ENCODE assay signal across 8 mouse cellular contexts in genomic region chr8:121619401-121619995, GRCm38 (mm10). TPM values are rescaled to one million over a fixed set of nuclear protein-coding genes. Genes with fewer than 3 reads are reported as not detected.
DNase-seq lines count a peak whose midpoint lies in the region; ATAC-seq and TF ChIP-seq lines count a peak whose summit lies in the region.

No protein-coding gene starts in this region.

- no peaks in the 10 kb centered on the region for H3K9me3 ChIP-seq in heart, postnatal 0 days (replicated peaks; ENCODE audit: control insufficient read depth, low read length)
- H3K9me3 ChIP-seq in midbrain, embryonic 14.5 days (ENCODE audit: control insufficient read depth, low read length): no peaks in the 10 kb centered on the region

- TF ChIP-seq CTCF in heart, postnatal 0 days (IDR thresholded peaks at IDR 0.05; ENCODE audit: low read depth): no peak

- H3K9ac ChIP-seq in heart, postnatal 0 days (replicated peaks; ENCODE audit: low read depth, low read length): no peak overlapping the region
- no peak overlapping the region for H3K9ac ChIP-seq in midbrain, embryonic 14.5 days (replicated peaks; ENCODE audit: low read length)

- H3K27ac ChIP-seq in heart, postnatal 0 days (ENCODE audit: low read depth): peak overlapping the region; percentile 82
- 0 out of 2 replicates have a peak overlapping the region, but pooled peaks have one; percentile 6 for H3K27ac ChIP-seq in midbrain, embryonic 14.5 days (replicated peaks; ENCODE audit: low read depth, low read length)

- H3K27me3 ChIP-seq in heart, postnatal 0 days (ENCODE audit: control insufficient read depth, insufficient read depth, low read length): no peaks in the 10 kb centered on the region
- no peaks in the 10 kb centered on the region for H3K27me3 ChIP-seq in midbrain, embryonic 14.5 days (ENCODE audit: control insufficient read depth, insufficient read depth, low read length)

- 19% methylated on average over 7 of the region's 7 CpGs for WGBS in heart, postnatal 0 days
- WGBS in midbrain, embryonic 14.5 days: 79% methylated on average over 7 of the region's 7 CpGs

- H3K4me1 ChIP-seq in heart, postnatal 0 days (ENCODE audit: control insufficient read depth, insufficient read depth): peaks cover 32% of the 10 kb centered on the region
- peaks cover 3% of the 10 kb centered on the region; the same call in 1 of the 2 replicates for H3K4me1 ChIP-seq in midbrain, embryonic 14.5 days (ENCODE audit: control insufficient read depth, insufficient read depth, low read length)

- TF ChIP-seq EP300 in heart, postnatal 0 days (IDR thresholded peaks at IDR 0.05; ENCODE audit: low read depth): peak; percentile 92

- H3K4me2 ChIP-seq in heart, postnatal 0 days (ENCODE audit: low read depth, low read length): 0 out of 2 replicates have a peak overlapping the region, but pooled peaks have one; percentile 14
- H3K4me2 ChIP-seq in midbrain, embryonic 14.5 days (ENCODE audit: low read length): no peak overlapping the region

- peaks cover 8% of the 10 kb centered on the region; the same call in 1 of the 2 replicates for H3K36me3 ChIP-seq in heart, postnatal 0 days (replicated peaks; ENCODE audit: control insufficient read depth, insufficient read depth, low read length)
- peaks cover 28% of the 10 kb centered on the region for H3K36me3 ChIP-seq in midbrain, embryonic 14.5 days (ENCODE audit: control insufficient read depth, insufficient read depth, low read length)

- DNase-seq in urinary bladder, postnatal 14 days (ENCODE audit: low spot score): peak; percentile 59
- DNase-seq in urinary bladder, postnatal 10 days (ENCODE audit: low spot score): no peak
- DNase-seq in heart, postnatal 0 days (ENCODE audit: low spot score): peak; percentile 82
- DNase-seq in kidney, postnatal 36 days: peak; percentile 87 to 94
- no peak for DNase-seq in midbrain, embryonic 14.5 days
- no peak for DNase-seq in frontal cortex, postnatal 10 days (ENCODE audit: low spot score in 2 of 2)
- DNase-seq in cerebellum, adult 11-12 months: no peak
- no peak for DNase-seq in urinary bladder, postnatal 4 days (ENCODE audit: low spot score in 2 of 2)

- H3K4me3 ChIP-seq in heart, postnatal 0 days (ENCODE audit: low read depth, low read length): no peak overlapping the region
- H3K4me3 ChIP-seq in midbrain, embryonic 14.5 days (replicated peaks; ENCODE audit: low read depth, low read length): no peak overlapping the region

- ATAC-seq in heart, postnatal 0 days (ENCODE audit: insufficient read depth, low read depth): peak; percentile 82
- no peak for ATAC-seq in midbrain, embryonic 14.5 days (ENCODE audit: low FRiP score, low TSS enrichment)

RNA-seq across cellular contexts. Expression of gene Map1lc3b, which starts 29.3 kb away (rescaled TPM):
- 186 and 191 TPM in 2 replicates for total RNA-seq in heart, postnatal 0 days (2014; rRNA removed; ENCODE audit: low replicate concordance)
- polyA plus RNA-seq in heart, postnatal 0 days (2015; fragmentation: Nextera tagmentation; extraction: Ambion mirVana): 313 and 342 TPM in 2 replicates
- polyA plus RNA-seq in midbrain, embryonic 14.5 days (2014; fragmentation: Nextera tagmentation; extraction: Ambion mirVana): 440 and 461 TPM in 2 replicates

RNA-seq across cellular contexts. Expression of gene Zcchc14, which starts 33.2 kb away (rescaled TPM):
- 18.1 and 20.4 TPM in 2 replicates for total RNA-seq in heart, postnatal 0 days (2014; rRNA removed; ENCODE audit: low replicate concordance)
- polyA plus RNA-seq in heart, postnatal 0 days (2015; fragmentation: Nextera tagmentation; extraction: Ambion mirVana): 4.8 and 5.6 TPM in 2 replicates
- polyA plus RNA-seq in midbrain, embryonic 14.5 days (2014; fragmentation: Nextera tagmentation; extraction: Ambion mirVana): 39.0 and 43.4 TPM in 2 replicates

RNA-seq across cellular contexts. Expression of gene Fbxo31, which starts 40.9 kb away (rescaled TPM):
- 26.7 and 28.9 TPM in 2 replicates for total RNA-seq in heart, postnatal 0 days (2014; rRNA removed; ENCODE audit: low replicate concordance)
- 12.7 and 13.5 TPM in 2 replicates for polyA plus RNA-seq in heart, postnatal 0 days (2015; fragmentation: Nextera tagmentation; extraction: Ambion mirVana)
- polyA plus RNA-seq in midbrain, embryonic 14.5 days (2014; fragmentation: Nextera tagmentation; extraction: Ambion mirVana): 26.7 and 33.5 TPM in 2 replicates

Comparison
In these comparisons a context has a peak if more than half of its experiments do, and no peak if none do; other contexts are left out.
1. DNase-seq: peak in urinary bladder, postnatal 14 days (single experiment), heart, postnatal 0 days (single experiment) and kidney, postnatal 36 days (2 of 2); none in urinary bladder, postnatal 10 days (single experiment), midbrain, embryonic 14.5 days (single experiment), frontal cortex, postnatal 10 days (0 of 2), cerebellum, adult 11-12 months (single experiment) and urinary bladder, postnatal 4 days (0 of 2).